Mouse (Mus musculus): ENCODE measurements around the gene Pear1.
"Not testable (repeated sequence)": the region's sequence is repeated elsewhere in the genome, so short reads cannot be mapped to it uniquely, and the experiment has no call there.

Gene Pear1

DNA sequence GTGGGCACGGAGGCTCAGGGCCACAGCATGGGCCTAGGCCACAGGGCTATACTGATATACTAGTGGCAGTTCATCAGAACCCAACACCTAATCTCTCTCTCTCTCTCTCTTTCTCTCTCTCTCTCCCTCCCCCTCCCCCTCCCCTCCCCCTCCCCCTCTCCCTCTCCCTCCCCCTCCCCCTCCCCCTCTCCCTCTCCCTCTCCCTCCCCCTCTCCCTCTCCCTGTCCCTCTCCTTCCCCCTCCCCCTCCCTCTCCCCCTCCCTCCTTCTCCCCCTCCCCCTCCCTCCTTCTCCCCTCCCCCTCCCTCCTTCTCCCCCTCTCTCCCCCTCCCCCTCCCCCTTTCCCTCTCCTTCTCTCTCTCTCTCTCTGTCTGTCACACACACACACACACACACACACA, at the start of gene Pear1:
Gene Pear1 (minus strand): TSS at position 101 of the 400 bp plus-strand sequence.
- H3K36me3 ChIP-seq (ENCODE audit: control insufficient read depth, insufficient read depth, low read length, poor library complexity, severe bottlenecking); H3K27me3 ChIP-seq (ENCODE audit: control insufficient read depth, insufficient read depth, low read length, poor library complexity, severe bottlenecking); DNase-seq (ENCODE audit: low read depth, low spot score): not testable (repeated sequence)

DNA sequence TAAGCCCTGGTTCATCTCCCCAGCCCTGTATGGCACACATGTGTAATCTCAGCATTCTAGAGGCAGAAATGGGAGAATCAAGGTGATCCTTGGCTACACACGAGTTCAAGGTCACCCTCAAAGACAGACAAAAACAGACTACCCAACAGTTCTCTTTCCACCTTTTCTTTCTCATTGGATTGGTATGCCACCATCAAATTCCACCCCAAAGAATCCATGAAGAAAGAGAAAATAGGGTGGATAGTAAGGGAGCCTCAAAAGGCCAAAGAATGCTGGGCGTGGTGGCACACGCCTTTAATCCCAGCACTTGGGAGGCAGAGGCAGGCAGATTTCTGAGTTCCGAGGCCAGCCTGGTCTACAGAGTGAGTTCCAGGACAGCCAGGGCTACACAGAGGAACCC, 40.0 kb upstream of the Pear1 start:
- H3K36me3 ChIP-seq (ENCODE audit: control insufficient read depth, insufficient read depth, low read length, poor library complexity, severe bottlenecking); DNase-seq (ENCODE audit: low read depth, low spot score): not testable (repeated sequence)

DNA sequence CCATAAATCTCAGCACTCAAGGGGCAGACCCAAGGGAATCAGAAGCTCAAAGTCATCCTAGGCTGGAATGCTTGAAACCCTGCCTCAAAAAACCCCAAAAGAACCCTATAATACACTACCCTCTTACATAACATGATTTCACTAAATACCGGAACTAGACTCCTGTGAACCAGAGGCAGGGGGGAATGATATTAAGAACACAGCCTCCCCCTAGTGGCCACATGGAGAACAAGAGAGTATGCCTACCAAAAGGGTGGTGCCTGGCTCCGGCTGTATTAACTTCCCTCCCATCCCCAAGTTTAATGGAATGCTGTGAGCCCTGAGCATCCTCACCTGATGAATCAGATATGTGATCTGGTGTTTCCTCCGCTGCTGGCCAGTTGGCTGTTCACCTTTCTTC, 35.7 kb upstream of the Pear1 start:
- no peaks in the 10 kb centered on the region for H3K27me3 ChIP-seq (ENCODE audit: control insufficient read depth, insufficient read depth, low read length, poor library complexity, severe bottlenecking)
- DNase-seq (ENCODE audit: low read depth, low spot score), result peak; percentile 86
- peaks cover 8% of the 10 kb centered on the region for H3K36me3 ChIP-seq (ENCODE audit: control insufficient read depth, insufficient read depth, low read length, poor library complexity, severe bottlenecking)

More for the DNA sequence above, 40.0 kb upstream of the Pear1 start:
- H3K27me3 ChIP-seq (ENCODE audit: control insufficient read depth, insufficient read depth, low read length, poor library complexity, severe bottlenecking), result not testable (repeated sequence)

DNA sequence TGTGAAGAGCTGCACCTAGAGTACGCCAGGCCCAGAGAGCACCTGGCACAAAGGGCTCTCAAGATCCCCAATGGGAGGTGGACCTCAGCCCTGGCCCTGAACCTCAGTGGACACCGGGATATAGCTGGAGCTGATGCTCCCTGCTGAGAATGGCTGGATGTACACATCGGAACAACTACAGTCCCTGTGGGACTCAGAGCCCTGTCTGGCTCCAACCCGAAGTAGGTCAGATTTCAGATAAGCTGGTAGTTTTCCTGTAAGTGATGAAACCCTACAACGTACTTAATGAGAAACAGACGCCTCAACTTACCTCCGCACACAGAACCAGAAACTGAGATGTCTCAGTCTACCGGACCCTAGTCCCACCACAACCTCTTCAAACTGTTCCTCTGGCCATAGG, 33.6 kb upstream of the Pear1 start:
- no peak for DNase-seq (ENCODE audit: low read depth, low spot score)
- H3K36me3 ChIP-seq (ENCODE audit: control insufficient read depth, insufficient read depth, low read length, poor library complexity, severe bottlenecking), result peaks cover 8% of the 10 kb centered on the region

DNA sequence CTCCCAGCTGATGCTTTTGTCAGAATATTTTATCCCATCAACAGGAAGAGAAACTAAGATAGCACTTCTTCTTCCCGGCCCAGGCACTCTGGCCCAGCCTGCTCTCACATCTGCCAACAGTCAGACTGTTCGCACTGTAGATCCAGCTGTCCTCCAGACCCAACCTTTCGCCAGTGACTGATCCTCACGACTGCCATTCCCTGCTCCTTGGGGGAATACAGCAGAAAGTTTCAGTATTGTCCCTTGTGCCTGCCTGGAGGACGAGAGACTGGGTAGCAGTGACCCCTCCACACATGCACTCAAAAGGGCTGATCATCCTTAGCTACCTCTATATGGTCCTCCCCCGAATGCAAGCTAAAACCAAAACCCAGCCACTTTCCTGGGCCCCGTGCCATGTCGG, 31.8 kb upstream of the Pear1 start:
- no peak for DNase-seq (ENCODE audit: low read depth, low spot score)
- peaks cover 6% of the 10 kb centered on the region for H3K36me3 ChIP-seq (ENCODE audit: control insufficient read depth, insufficient read depth, low read length, poor library complexity, severe bottlenecking)
- H3K27me3 ChIP-seq (ENCODE audit: control insufficient read depth, insufficient read depth, low read length, poor library complexity, severe bottlenecking), result no peaks in the 10 kb centered on the region

More for the DNA sequence above, 33.6 kb upstream of the Pear1 start:
- H3K27me3 ChIP-seq (ENCODE audit: control insufficient read depth, insufficient read depth, low read length, poor library complexity, severe bottlenecking), result no peaks in the 10 kb centered on the region

DNA sequence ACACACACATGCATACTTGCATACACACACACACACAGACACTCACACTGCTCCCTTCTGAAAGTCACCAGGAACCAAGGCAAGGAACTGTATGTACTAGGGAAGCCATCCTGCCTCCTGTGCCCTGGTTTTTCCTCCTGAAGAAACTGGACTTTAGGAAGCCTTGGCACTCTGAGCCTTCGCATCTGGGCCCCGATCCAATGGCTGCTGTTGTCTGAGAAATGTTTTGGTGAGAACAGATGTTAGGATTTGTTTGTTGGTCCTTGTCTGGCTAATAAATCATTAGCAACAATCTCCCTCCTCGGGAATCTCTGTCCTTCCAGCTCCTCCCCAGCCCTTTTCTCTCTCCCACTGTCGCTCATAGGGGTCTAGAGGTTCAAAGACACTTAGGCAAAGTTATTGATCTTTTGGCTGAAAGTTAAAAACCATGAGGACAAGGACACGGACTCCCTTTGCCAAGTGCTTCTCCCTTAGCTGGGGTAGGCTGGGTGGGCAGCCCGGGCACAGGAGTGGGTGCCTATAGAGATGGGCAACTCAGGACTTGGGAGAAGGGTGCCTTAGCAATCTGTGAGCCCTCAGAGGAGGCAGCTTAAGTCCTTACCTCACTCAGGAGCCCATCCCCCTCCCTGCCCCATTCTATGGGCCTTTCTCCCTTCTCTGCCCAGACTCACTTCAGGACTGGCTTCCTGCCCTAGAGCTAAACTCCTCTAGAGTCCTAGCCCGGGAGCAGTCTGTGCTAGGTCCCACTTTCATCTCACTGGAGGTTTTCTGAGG, 30.9 kb upstream of the Pear1 start:
- no peaks in the 10 kb centered on the region for H3K27me3 ChIP-seq (ENCODE audit: control insufficient read depth, insufficient read depth, low read length, poor library complexity, severe bottlenecking)
- H3K36me3 ChIP-seq (ENCODE audit: control insufficient read depth, insufficient read depth, low read length, poor library complexity, severe bottlenecking), result peaks cover 5% of the 10 kb centered on the region
- no peak for DNase-seq (ENCODE audit: low read depth, low spot score)

DNA sequence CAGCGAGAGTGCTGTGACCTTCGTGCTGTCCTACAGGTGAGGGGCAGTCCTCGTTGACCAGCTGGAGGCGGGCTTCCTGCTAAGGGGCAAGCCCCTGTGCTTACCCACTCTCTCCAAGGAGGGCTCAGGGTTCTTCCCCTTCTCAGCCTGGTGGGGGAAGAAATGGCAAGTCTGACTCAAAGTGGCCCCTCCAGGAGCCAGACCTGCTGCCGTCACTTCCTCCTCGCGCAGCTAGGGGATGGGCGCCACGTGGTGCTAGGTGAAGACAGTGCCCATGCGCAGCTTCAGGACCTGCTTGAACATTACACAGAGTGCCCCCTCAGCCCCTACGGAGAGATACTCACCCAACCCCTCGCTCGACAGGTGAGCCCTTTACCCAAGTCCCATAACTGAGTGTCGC, 25.0 kb upstream of the Pear1 start:
- H3K36me3 ChIP-seq (ENCODE audit: control insufficient read depth, insufficient read depth, low read length, poor library complexity, severe bottlenecking), result no peaks in the 10 kb centered on the region; the same call in none of the 2 replicates
- DNase-seq (ENCODE audit: low read depth, low spot score), result peak; percentile 31
- H3K27me3 ChIP-seq (ENCODE audit: control insufficient read depth, insufficient read depth, low read length, poor library complexity, severe bottlenecking), result no peaks in the 10 kb centered on the region

DNA sequence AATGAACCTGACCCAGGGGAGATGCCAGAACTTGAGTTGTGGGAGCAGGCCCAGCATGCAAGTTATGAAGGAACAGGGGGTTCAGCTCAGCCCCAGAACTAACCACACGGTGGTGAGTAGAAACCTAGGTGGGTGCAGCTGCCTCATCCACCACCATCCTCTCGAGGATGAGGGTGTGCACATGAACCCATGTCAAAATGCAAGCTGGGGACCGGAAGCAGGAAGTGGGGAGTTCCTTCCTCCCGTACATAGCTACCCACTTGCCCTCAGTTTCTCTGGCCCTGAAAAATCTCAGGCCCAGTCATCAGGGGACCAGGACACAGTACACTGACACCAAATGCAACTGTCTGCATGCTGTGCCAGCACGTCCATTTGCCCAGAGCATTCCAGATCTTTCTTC, 23.6 kb upstream of the Pear1 start:
- Histone ChIP-seq H3K27me3 (ENCODE audit: control insufficient read depth, insufficient read depth, low read length, poor library complexity, severe bottlenecking) (no peaks in the 10 kb centered on the region), H3K36me3 (ENCODE audit: control insufficient read depth, insufficient read depth, low read length, poor library complexity, severe bottlenecking) (no peaks in the 10 kb centered on the region; the same call in none of the 2 replicates)
- peak; percentile 43 for DNase-seq (ENCODE audit: low read depth, low spot score)

DNA sequence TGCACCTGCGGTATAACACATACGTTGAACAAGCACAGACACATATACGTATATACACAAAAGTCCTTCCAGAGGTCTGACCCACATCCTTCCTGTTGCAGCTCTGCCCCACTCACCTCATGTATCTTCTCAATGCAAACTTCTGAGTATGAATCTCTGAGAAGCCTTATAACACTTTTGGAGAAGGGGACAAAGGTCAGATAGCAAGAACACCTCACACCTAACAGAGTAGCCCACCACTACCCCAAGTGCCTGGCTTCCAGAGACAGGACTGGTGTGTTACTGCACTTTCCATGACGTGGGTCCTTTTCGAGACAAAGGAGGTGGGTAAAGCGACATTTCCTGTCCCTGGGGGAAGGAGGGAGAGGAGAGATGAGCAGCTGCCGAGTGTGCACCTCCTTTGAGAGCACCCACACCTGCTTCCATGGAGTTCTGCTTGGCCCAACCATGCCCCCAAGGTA, 22.6 kb upstream of the Pear1 start, which contains the start of gene Sh2d2a:
Gene Sh2d2a (plus strand): TSS at position 106 of the 461 bp plus-strand sequence.
- DNase-seq (ENCODE audit: low read depth, low spot score), result peak; percentile 88
- H3K27me3 ChIP-seq (ENCODE audit: control insufficient read depth, insufficient read depth, low read length, poor library complexity, severe bottlenecking), result no peaks in the 10 kb centered on the region
- H3K36me3 ChIP-seq (ENCODE audit: control insufficient read depth, insufficient read depth, low read length, poor library complexity, severe bottlenecking), result no peaks in the 10 kb centered on the region; the same call in 1 of the 2 replicates

DNA sequence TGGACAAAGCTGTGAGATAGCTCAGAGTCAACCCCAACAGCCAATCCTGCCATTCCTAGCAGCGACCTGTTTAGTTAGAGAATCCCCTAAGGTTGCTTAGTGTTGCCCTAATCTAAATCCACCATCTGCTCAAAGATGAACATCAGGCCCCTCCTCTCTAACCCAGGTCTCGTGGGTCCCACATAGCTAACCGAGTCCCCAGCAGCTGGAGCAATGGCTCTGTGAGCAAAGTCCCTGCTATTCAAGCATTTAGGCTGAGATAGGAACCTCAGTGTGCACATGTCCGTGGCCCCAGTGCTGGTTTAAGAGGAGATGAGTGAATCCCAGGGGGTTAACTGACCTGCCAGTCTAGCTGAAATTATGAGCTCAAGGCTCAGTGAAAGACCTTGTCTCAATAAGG, 22.1 kb upstream of the Pear1 start:
- DNase-seq (ENCODE audit: low read depth, low spot score), result no peak
- Histone ChIP-seq H3K36me3 (ENCODE audit: control insufficient read depth, insufficient read depth, low read length, poor library complexity, severe bottlenecking) (no peaks in the 10 kb centered on the region; the same call in 1 of the 2 replicates), H3K27me3 (ENCODE audit: control insufficient read depth, insufficient read depth, low read length, poor library complexity, severe bottlenecking) (no peaks in the 10 kb centered on the region)

DNA sequence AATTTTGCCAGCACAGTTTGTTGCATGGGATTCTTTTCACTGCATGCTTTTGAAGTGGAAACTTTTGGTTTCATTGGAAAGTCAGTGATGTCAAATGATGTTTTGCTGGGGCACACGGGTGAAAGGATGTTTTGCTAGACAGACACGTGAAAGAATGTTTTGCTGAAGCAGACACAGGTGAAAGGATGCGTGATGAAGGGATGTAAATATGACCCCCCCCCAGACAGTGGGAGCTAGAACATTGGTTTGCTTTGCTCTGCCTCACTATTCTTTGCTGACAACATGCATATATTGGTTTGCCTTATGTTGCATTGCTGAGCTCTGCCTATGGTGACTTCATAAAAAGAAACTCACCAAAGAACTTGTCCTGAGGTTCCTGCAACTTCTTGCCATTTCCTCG, 20.9 kb upstream of the Pear1 start:
- Histone ChIP-seq H3K36me3 (ENCODE audit: control insufficient read depth, insufficient read depth, low read length, poor library complexity, severe bottlenecking) (no peaks in the 10 kb centered on the region; the same call in 1 of the 2 replicates), H3K27me3 (ENCODE audit: control insufficient read depth, insufficient read depth, low read length, poor library complexity, severe bottlenecking) (no peaks in the 10 kb centered on the region)
- DNase-seq (ENCODE audit: low read depth, low spot score), result peak; percentile 15

DNA sequence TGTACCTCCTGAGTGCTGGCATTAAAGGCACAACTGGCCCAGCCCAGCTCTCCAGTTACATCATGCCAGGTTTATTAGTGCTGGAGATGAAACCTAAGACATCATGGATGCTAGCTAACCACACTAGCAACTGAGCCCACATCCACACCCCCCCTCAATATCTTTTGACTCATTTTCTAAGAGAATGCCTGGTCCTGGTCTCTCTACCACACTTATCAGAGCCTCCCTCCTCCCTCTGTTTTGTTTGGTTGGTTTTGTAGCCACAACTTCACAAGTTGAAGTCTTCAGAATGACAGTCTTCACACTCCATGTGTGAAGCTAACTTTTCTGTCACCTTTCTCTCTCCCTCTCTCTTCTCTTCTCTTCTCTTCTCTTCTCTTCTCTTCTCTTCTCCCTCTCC, 16.8 kb upstream of the Pear1 start:
- DNase-seq (ENCODE audit: low read depth, low spot score), result no peak
- no peaks in the 10 kb centered on the region for H3K36me3 ChIP-seq (ENCODE audit: control insufficient read depth, insufficient read depth, low read length, poor library complexity, severe bottlenecking)
- H3K27me3 ChIP-seq (ENCODE audit: control insufficient read depth, insufficient read depth, low read length, poor library complexity, severe bottlenecking), result no peaks in the 10 kb centered on the region

DNA sequence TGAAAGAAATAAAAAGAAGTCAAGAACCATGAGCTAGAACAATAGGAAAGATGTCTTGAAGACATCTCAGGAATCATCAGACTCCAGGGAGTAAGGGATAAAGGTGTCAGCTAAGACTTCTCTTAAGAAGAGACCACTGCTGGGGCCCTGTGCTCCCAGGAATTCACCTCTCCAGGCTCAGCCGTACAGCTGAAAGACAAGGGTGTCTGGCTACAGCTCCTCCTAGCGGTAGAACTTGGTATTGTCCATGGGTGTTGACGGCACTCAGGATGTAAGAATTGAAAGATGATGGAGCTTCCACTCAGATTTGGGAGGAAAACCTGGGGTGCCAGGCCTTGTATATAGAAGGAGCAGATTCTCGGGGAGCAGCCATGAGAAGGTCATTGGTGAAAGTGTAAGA, 14.5 kb upstream of the Pear1 start:
- Histone ChIP-seq H3K36me3 (ENCODE audit: control insufficient read depth, insufficient read depth, low read length, poor library complexity, severe bottlenecking) (no peaks in the 10 kb centered on the region), H3K27me3 (ENCODE audit: control insufficient read depth, insufficient read depth, low read length, poor library complexity, severe bottlenecking) (no peaks in the 10 kb centered on the region)
- DNase-seq (ENCODE audit: low read depth, low spot score), result peak; percentile 84

DNA sequence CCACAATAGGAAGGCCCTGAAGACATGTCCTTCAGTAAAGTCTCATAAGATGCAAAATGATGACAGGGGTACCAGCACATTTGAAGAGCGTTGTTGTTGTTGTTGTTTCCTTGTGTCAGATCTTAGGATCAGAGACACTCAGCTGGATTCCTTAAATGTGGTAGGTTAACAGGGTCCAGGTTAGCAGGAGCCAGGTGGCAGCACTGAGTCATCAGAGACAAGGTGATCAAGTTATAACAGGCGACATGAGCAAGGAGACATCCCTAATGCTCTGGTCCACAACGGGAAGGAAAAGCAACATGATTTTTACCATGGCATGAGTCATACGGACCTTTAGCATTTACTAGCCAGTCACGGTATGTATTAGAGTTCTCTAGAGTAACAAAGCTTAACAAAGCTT, 9.4 kb upstream of the Pear1 start:
- no peaks in the 10 kb centered on the region for H3K36me3 ChIP-seq (ENCODE audit: control insufficient read depth, insufficient read depth, low read length, poor library complexity, severe bottlenecking)
- peak; percentile 54 for DNase-seq (ENCODE audit: low read depth, low spot score)
- H3K27me3 ChIP-seq (ENCODE audit: control insufficient read depth, insufficient read depth, low read length, poor library complexity, severe bottlenecking), result no peaks in the 10 kb centered on the region

DNA sequence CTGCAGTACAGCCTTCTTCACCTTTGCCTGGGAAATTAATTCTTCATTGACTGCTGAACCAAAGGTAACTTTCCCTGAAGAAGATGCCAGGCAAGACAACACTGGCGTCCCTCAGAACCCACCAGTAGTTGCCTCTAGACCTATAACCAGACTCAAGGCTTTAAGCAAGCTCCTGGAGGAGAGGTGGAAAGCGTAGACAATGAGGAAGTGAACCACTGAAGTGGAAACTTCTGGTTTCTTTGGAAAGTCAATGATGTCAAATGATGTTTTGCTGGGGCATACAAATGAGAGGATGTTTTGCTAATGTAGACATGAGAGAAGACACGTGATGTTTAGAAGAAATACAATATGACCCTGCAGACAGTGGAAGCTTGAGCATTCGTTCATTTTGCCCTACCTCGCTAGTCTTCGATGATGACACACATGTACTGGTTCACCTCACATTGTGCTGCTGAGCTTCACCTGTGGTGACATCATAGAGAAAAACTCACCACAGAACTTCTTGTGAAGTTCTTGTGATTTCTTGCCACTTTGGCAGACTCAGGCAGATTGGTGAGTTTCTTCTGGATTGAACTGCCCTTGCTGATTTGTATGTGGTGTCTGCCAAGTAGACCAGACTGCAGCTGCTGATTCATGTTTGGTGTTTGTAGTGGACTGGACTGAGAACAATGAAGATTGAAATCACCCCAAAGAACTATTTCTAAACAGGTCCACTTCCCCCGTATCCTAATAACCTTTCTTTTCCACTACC, 8.2 kb upstream of the Pear1 start:
- Histone ChIP-seq H3K27me3 (ENCODE audit: control insufficient read depth, insufficient read depth, low read length, poor library complexity, severe bottlenecking) (no peaks in the 10 kb centered on the region), H3K36me3 (ENCODE audit: control insufficient read depth, insufficient read depth, low read length, poor library complexity, severe bottlenecking) (no peaks in the 10 kb centered on the region)
- DNase-seq (ENCODE audit: low read depth, low spot score), result peak; percentile 35

All from splenic B cell, adult 2 months (primary cell).